Mouse (Mus musculus) liver, embryonic 13.5 days (tissue): ENCODE results near the gene Cacna1f. TPM values are rescaled to one million over a fixed set of nuclear protein-coding genes. Genes with fewer than 3 reads are reported as not detected.

Source experiments
- ATAC-seq: fragments of 200-750 bp; cut with Nextera tagmentation; 2 replicates; pipeline ENCODE4 v1.8.0; 2017; ENCODE audit warnings: low read depth, mild to moderate bottlenecking, moderate number of reproducible peaks, moderate library complexity
- DNase-seq: peaks from one replicate; pipeline ENCODE4 v3.0.0; 2022
- H3K27ac ChIP-seq: fragments of 300-500 bp; sonication (generic); 2 replicates; pipeline ENCODE4 v1.5.1; 2015; ENCODE audit warnings: moderate library complexity, mild to moderate bottlenecking, inconsistent platforms
- H3K27me3 ChIP-seq: fragments of 300-500 bp; sonication (generic); 2 replicates; pipeline ENCODE4 v1.6.1; 2015; ENCODE audit warnings: mild to moderate bottlenecking, inconsistent platforms
- H3K36me3 ChIP-seq: fragments of 300-500 bp; sonication (generic); 2 replicates; pipeline ENCODE4 v1.6.1; 2015; ENCODE audit warnings: mild to moderate bottlenecking, inconsistent platforms
- H3K4me1 ChIP-seq: fragments of 300-500 bp; sonication (generic); replicated peaks from 2 replicates; pipeline ENCODE4 v1.6.1; 2015; ENCODE audit warnings: inconsistent platforms
- H3K4me2 ChIP-seq: fragments of 300-500 bp; sonication (generic); 2 replicates; pipeline ENCODE4 v1.6.1; 2015; ENCODE audit warnings: inconsistent platforms, mild to moderate bottlenecking, moderate library complexity
- H3K4me3 ChIP-seq: fragments of 300-500 bp; sonication (generic); replicated peaks from 2 replicates; pipeline ENCODE4 v1.5.1; 2015; ENCODE audit warnings: mild to moderate bottlenecking, inconsistent platforms
- H3K9ac ChIP-seq: fragments of 300-500 bp; sonication (generic); 2 replicates; pipeline ENCODE4 v1.6.1; 2015; ENCODE audit warnings: mild to moderate bottlenecking, inconsistent platforms
- H3K9me3 ChIP-seq: fragments of 300-500 bp; sonication (generic); replicated peaks from 2 replicates; pipeline ENCODE4 v1.6.1; 2016; ENCODE audit warnings: inconsistent platforms
- WGBS: fragments of 180-500 bp; shearing (Covaris S2); methylation state at CpG from one replicate; pipeline ENCODE4 v1.1.7; 2015; ENCODE audit not compliant: insufficient replicate concordance; 5-methylcytosine and 5-hydroxymethylcytosine counted together
- polyA plus RNA-seq: library from polyadenylated mRNA; unstranded; fragments of >200 nt; fragmentation: Nextera tagmentation; extraction: Ambion mirVana; gene quantifications from 2 replicates; pipeline ENCODE4 v1.2.1, GENCODE M21; 2015

Cacna1f gene
- polyA plus RNA-seq, 1 experiment from 2014 or later, result not detected

DNA sequence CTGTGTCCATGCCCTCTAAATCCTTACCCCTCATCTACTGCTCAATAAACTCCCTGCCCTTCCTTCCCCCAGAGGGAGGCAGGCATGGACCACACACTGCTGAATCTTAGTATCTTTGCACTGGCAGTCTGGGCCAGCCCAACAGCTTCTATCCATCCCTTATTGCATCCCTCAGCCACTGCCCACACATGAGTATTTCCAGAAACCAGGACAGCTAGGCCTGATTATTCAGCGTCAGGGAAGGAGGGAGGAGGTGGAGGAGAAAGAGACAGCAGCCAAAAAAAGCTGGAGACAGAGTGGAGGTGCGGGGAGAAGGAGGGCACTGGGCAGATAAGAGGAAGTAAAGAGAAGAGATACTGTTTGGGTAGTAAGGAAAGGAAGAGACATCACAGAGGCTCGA is 28.2 kb downstream of the Cacna1f start:
- no peak for DNase-seq
- Histone ChIP-seq H3K4me1 (peaks cover 12% of the 10 kb centered on the region), H3K9ac (no peak overlapping the region), H3K4me2 (no peak overlapping the region), H3K9me3 (no peaks in the 10 kb centered on the region), H3K27ac (no peak overlapping the region), H3K36me3 (no peaks in the 10 kb centered on the region), H3K27me3 (peaks cover 13% of the 10 kb centered on the region), H3K4me3 (no peak overlapping the region)
- WGBS, result 26% methylated on average over 3 of the region's 3 CpGs
- ATAC-seq, result no peak

DNA sequence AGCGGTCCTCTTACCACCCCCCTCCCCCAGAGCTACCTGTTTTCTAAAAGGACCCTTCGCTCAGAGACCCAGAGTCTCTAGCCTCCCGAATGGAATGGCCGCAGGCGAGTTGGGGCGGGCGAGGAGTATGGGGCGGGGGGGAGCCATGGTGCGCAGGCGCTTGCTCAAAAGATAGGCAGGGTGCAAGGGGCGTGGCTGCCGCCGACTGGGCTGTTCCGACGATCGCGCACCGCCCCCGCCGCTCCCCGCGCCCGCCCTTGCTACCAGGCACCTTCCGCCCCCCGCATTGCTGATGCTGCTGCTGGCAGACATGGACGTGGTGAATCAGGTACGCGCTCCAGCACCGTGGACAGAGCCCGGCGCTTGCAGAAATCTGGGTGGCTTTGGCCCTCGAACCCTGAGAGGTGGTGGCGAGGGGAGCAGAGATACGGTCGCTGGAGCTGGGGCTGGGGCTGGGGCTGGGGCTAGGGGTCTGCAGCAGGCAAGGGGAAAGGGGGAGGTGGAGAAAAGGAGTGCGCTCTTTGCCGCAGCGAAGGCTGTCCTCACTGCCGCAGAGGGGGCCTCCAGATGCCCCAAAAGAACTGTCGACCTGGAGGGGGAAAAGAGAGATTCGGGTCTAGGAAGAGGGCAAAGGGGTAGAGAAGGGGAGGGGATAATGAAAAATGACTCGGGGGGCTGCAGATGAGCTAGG is 31.7 kb downstream of the Cacna1f start, which contains the start of gene Syp:
Syp (plus strand) TSS at position 71 of the 691 bp plus-strand sequence.
- peak; percentile 80 for DNase-seq
- Histone ChIP-seq H3K27ac (no peak within 1 kb of the TSS), H3K4me3 (peak within 1 kb of the TSS; percentile 37), H3K27me3 (peaks cover 20% of the 10 kb centered on the region), H3K4me2 (peak within 1 kb of the TSS; percentile 60), H3K36me3 (no peaks in the 10 kb centered on the region), H3K9ac (peak within 1 kb of the TSS; percentile 37; the same call in 1 of the 2 replicates), H3K4me1 (peaks cover 19% of the 10 kb centered on the region), H3K9me3 (no peaks in the 10 kb centered on the region)
- 19% methylated on average over 41 of the region's 42 CpGs for WGBS
- ATAC-seq, result peak; percentile 89

DNA sequence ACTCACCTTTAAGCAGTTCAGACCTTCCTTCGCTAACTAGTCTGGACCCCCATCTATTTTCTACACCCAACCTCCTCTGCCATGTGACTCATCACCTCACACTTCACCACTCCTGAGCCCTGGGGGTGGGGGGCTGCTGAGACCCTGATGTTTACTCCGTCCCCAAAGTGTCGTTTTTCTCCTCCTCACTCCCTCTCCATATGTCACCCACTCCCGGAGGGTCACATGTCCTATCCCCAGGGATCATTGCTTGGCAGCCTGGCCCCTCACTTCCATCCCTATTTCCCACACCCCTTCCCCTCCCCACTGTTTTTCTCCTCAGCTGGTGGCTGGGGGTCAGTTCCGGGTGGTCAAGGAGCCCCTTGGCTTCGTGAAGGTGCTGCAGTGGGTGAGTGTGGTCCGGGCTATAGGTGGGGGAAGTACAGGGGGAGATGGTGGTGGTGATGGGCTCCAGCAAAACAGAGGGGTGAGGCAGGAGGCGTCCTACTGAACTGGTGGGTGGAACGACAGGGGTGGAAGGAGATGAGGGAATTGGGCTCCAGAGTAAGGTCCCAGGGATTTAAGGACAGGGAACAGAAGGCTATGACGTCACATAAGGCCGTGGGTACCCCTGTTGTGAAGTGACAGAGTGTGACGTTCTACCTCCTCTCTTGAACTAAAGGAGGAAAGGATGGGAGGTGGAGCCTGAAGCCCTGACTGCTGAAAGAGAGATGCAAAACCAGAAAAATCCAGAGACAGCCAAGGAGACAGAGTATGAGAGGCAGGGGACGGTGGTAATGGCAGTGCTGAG is 32.8 kb downstream of the Cacna1f start:
- ATAC-seq (no peak), DNase-seq (no peak)
- Histone ChIP-seq H3K27ac (no peak overlapping the region), H3K4me3 (no peak overlapping the region), H3K9ac (no peak overlapping the region), H3K27me3 (peaks cover 20% of the 10 kb centered on the region), H3K4me2 (no peak overlapping the region), H3K4me1 (peaks cover 19% of the 10 kb centered on the region), H3K36me3 (no peaks in the 10 kb centered on the region), H3K9me3 (no peaks in the 10 kb centered on the region)
- WGBS, result 13% methylated on average over 13 of the region's 13 CpGs

DNA sequence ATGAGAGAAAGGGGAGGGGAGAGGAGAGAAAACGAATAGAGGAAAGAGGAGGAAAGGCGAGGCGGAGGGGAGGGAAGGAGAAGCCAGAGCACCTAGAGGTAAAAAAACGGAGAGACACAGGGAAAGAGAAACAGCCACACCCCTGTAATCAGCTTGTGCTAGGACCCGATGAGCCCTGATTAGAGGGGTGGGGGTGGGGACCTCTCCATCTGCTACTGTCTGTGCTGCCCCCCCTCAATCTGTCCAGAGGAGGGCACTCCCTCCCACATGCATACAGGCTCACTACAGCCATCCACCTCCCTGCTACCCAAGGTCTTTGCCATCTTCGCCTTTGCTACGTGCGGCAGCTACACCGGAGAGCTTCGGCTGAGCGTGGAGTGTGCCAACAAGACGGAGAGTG is 33.9 kb downstream of the Cacna1f start:
- Histone ChIP-seq H3K9me3 (no peaks in the 10 kb centered on the region), H3K4me3 (no peak overlapping the region), H3K9ac (no peak overlapping the region), H3K27me3 (peaks cover 20% of the 10 kb centered on the region), H3K36me3 (no peaks in the 10 kb centered on the region), H3K27ac (no peak overlapping the region), H3K4me2 (peak overlapping the region; percentile 23; the same call in 1 of the 2 replicates), H3K4me1 (peaks cover 19% of the 10 kb centered on the region)
- no peak for DNase-seq
- peak; percentile 57 for ATAC-seq
- 34% methylated on average over 12 of the region's 12 CpGs for WGBS

DNA sequence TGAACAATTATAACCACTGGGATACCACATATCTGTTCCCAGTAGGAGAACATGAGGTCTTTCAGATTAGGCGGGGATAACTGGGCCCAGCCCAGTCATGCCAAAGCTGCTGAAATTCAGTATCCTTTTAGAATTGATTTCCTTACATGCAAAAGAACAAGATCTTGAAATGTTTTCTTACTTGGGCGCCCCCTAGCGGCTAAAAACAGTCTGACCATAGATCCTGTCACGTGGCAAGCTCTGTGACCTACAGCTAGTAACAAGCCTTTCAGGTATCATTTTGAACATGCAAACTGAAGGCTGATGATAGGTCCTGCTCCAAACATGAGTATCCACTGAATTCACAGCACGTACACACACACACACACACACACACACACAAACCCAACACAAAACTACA is 38.5 kb downstream of the Cacna1f start:
- H3K4me3 ChIP-seq, result no peak overlapping the region
- H3K9ac ChIP-seq, result no peak overlapping the region
- no peaks in the 10 kb centered on the region for H3K9me3 ChIP-seq
- H3K4me2 ChIP-seq, result no peak overlapping the region
- H3K4me1 ChIP-seq, result peaks cover 20% of the 10 kb centered on the region
- no peaks in the 10 kb centered on the region for H3K36me3 ChIP-seq
- DNase-seq (peak; percentile 63), ATAC-seq (no peak)
- peaks cover 6% of the 10 kb centered on the region; the same call in 1 of the 2 replicates for H3K27me3 ChIP-seq
- whole genome bisulfite sequencing, result 5% methylated on average over 5 of the region's 5 CpGs
- no peak overlapping the region for H3K27ac ChIP-seq

DNA sequence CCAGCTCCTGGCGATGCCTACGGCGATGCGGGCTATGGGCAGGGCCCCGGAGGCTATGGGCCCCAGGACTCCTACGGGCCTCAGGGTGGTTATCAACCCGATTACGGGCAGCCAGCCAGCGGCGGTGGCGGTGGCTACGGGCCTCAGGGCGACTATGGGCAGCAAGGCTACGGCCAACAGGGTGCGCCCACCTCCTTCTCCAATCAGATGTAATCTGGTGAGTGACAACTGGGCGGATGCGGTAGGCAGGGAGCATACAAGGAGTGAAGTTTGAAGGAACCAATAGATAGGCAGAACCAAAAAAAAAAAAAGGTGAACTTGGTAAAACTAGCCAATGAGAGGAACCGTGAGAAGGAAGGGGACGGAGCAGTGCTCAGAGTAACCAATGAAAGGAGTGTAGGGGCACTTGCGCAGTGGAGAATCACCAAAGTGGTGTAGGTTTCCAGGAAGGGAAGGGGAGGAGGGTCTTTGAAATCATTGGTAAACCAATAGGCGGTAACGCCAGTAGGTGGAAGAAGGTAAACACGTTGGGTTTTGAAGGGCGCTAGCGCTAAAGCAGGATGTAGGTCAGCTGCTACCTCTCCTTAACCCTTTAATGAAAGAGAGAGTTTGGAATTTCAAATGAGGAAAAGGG is 41.9 kb downstream of the Cacna1f start:
- Histone ChIP-seq H3K4me1 (peaks cover 15% of the 10 kb centered on the region), H3K27me3 (no peaks in the 10 kb centered on the region), H3K36me3 (no peaks in the 10 kb centered on the region), H3K4me2 (peak overlapping the region; percentile 68), H3K9me3 (no peaks in the 10 kb centered on the region), H3K4me3 (peak overlapping the region; percentile 60), H3K27ac (peak overlapping the region; percentile 95), H3K9ac (peak overlapping the region; percentile 78)
- DNase-seq (peak; percentile 80), ATAC-seq (peak; percentile 94)
- WGBS, result 11% methylated on average over 25 of the region's 25 CpGs

DNA sequence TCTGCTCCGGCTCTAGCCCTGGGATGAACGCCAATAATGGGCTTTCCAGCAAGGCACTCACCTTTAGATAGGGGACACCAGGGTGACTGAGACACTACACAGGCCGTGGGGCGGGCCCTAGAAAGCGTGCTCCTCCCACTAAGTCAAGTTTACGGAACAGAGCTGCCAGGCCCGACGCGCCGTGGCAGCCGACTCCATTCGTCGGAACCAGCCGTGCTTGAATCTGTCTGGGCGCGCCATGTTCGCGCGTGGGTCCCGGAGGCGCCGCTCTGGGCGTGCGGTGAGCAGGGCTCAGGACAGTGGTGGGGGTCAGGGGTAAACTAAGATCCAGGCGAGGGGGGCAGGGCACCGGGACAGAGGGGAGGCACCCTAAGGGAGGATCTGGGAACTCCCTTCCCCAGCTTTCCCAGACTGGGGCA is 50.3 kb downstream of the Cacna1f start, which contains the start of gene Prickle3:
Prickle3 (plus strand) TSS at position 40 of the 419 bp plus-strand sequence.
- DNase-seq (no peak), ATAC-seq (peak; percentile 68)
- 13% methylated on average over 26 of the region's 26 CpGs for WGBS
- Histone ChIP-seq H3K4me3 (peak within 1 kb of the TSS; percentile 54), H3K4me1 (peaks cover 8% of the 10 kb centered on the region; the same call in 1 of the 2 replicates), H3K4me2 (peak within 1 kb of the TSS; percentile 60), H3K9ac (peak within 1 kb of the TSS; percentile 43; the same call in 1 of the 2 replicates), H3K27ac (no peak within 1 kb of the TSS), H3K9me3 (no peaks in the 10 kb centered on the region), H3K27me3 (no peaks in the 10 kb centered on the region), H3K36me3 (no peaks in the 10 kb centered on the region)

DNA sequence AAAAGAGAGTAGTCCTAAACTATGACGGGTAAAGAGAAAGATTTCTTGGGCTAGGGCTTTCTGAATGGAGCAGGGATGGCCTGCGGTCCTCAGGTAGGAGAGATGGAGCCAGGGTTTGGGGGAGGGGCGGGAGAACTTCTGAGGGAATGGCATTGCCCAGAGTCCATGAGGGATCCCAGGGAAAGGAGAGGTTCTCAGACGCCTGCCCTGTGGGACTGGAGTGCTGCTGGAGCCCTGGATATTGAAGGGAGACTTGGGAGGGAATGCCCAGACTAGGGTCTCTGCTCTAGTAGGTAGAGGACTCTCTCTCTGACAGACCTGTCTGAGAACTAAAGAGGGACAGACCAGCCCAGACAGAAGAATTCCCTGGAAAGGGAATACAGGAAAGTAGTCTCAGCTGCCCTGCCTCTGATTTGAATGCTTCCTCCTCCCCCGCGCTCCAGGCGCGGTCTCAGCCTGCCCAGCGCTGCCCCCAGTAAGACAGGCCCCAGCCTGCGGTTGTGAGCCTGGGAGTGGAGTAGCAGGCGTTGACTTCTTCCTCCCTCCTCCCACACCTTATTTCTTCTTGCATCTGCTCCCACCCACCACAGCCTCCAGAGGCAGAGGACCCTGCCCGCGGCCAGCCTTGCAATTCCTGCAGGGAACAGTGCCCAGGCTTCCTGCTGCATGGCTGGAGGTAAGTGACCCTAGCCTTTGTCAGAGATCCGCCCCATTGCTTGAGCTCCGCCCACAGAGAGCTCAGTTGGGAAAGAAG is 51.3 kb downstream of the Cacna1f start:
- 27% methylated on average over 15 of the region's 15 CpGs for WGBS
- peak; percentile 45; the same call in 1 of the 2 replicates for ATAC-seq
- H3K9ac ChIP-seq, result no peak overlapping the region
- H3K27ac ChIP-seq, result no peak overlapping the region
- no peaks in the 10 kb centered on the region for H3K27me3 ChIP-seq
- no peak for DNase-seq
- H3K36me3 ChIP-seq, result no peaks in the 10 kb centered on the region
- H3K9me3 ChIP-seq, result no peaks in the 10 kb centered on the region
- H3K4me2 ChIP-seq, result peak overlapping the region; percentile 60
- H3K4me1 ChIP-seq, result peaks cover 8% of the 10 kb centered on the region; the same call in 1 of the 2 replicates
- peak overlapping the region; percentile 54; the same call in 1 of the 2 replicates for H3K4me3 ChIP-seq

DNA sequence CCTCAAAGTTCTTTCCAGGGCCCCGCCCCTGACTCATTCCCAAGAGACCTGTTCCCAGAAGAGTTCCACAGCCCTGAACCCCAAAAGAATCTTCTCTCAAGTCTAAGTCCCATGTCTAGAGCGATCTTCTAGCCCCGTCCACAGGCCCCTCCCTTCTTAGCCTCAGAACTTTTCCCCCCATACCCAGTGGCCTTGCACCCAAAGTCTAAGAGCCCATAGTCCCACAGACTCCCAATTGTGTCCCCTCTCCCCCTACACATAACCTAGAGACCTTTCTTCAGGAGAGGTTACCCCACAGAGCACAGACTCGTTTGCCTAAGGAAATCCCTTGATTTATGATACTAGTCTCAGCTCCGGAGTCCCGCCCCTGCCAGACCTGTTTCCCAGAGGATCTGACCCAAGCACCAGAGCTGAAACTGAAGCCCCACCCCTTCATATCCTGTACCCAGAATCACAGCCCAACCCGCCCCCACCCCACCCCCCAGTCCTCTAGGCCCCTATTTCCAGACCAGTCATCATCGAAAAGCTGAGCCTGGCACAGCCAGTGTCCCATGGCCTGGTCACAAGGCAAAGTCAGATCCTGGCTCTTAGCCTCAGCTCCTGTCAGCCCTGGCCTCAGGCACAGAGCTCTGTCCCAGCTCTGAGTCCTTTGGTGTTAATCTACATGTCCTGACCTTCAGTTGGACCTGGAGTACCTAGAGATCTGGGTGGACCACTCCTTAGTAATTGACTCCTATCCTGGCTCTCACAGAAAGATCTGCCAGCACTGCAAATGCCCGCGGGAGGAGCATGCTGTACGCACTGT is 52.1 kb downstream of the Cacna1f start:
- 57% methylated on average over 11 of the region's 11 CpGs for WGBS
- H3K27ac ChIP-seq, result no peak overlapping the region
- no peak for DNase-seq
- no peak overlapping the region for H3K4me3 ChIP-seq
- no peaks in the 10 kb centered on the region for H3K9me3 ChIP-seq
- 0 out of 2 replicates have a peak, but pooled peaks have one; percentile 22 for ATAC-seq
- H3K4me1 ChIP-seq, result peaks cover 8% of the 10 kb centered on the region; the same call in 1 of the 2 replicates
- peak overlapping the region; percentile 60 for H3K4me2 ChIP-seq
- no peaks in the 10 kb centered on the region for H3K36me3 ChIP-seq
- no peak overlapping the region for H3K9ac ChIP-seq
- no peaks in the 10 kb centered on the region for H3K27me3 ChIP-seq

DNA sequence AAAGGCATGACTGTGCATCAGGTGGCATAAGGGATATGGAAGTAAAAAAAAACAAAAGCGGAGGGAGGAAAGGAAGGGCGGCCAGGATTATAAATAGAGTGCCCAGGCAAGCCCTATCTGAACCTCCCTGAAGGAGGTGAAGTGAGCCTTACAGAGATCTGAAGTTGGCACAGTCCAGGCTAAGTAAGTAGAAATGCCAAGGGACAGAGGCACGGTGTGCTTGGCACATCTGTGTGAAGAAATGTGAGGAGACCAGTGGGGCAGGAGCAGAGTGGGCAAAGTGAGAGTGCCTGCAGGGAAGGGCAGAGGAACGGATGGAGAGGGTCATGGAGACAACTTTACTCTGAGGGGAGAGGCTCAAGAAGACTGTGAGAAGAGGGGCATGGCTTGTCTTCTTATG is 54.2 kb downstream of the Cacna1f start:
- Histone ChIP-seq H3K27ac (no peak overlapping the region), H3K27me3 (no peaks in the 10 kb centered on the region), H3K9ac (no peak overlapping the region), H3K9me3 (no peaks in the 10 kb centered on the region), H3K4me1 (peaks cover 8% of the 10 kb centered on the region; the same call in 1 of the 2 replicates), H3K4me3 (no peak overlapping the region), H3K4me2 (no peak overlapping the region), H3K36me3 (no peaks in the 10 kb centered on the region)
- ATAC-seq, result no peak
- 72% methylated on average over 4 of the region's 4 CpGs for WGBS
- DNase-seq, result no peak
